15 mouse cellular contexts compared by ENCODE assay signal in genomic region chr1:51893521-51894355, GRCm38 (mm10). TPM values are rescaled to one million over a fixed set of nuclear protein-coding genes. Genes with fewer than 3 reads are reported as not detected.
A peak's percentile ranks its signal among the peaks of the same experiment; 100 is the strongest.
DNase-seq lines count a peak whose midpoint lies in the region; ATAC-seq and TF ChIP-seq lines count a peak whose summit lies in the region.
"Had no signal": no experiment of that assay in that cellular context is flagged by ENCODE, and none has a peak within 500 bp of the region (broad histone marks: within the 10 kb centered on the region; RNA-seq: fewer than 3 reads in every experiment).

No protein-coding gene starts in this region.

- H3K4me2 ChIP-seq in lung, embryonic 15.5 days = peak overlapping the region; percentile 26
- H3K4me2 ChIP-seq in midbrain, embryonic 11.5 days = no peak overlapping the region
- H3K4me2 ChIP-seq: liver, embryonic 13.5 days; neural tube, embryonic 12.5 days had no signal

- 26% methylated on average over 16 of the region's 16 CpGs for WGBS in kidney, adult 2 months
- WGBS in lung, embryonic 15.5 days = 32% methylated on average over 16 of the region's 16 CpGs
- 88% methylated on average over 16 of the region's 16 CpGs for WGBS in midbrain, embryonic 11.5 days

- H3K4me3 ChIP-seq in gastrocnemius, adult 2 months = peak overlapping the region; percentile 36
- peak overlapping the region; percentile 38 for H3K4me3 ChIP-seq in brown adipose tissue, adult 24 weeks (ENCODE audit: insufficient read depth, low read depth, low read length)
- no peak overlapping the region for H3K4me3 ChIP-seq in kidney, adult 2 months (ENCODE audit: insufficient read depth, low read depth, low read length)
- no peak overlapping the region for H3K4me3 ChIP-seq in lung, embryonic 15.5 days
- no peak overlapping the region for H3K4me3 ChIP-seq in midbrain, embryonic 11.5 days (ENCODE audit: low read depth, low read length)
- H3K4me3 ChIP-seq: erythroblast, embryonic 14.5 days; liver, embryonic 13.5 days; neural tube, embryonic 12.5 days had no signal

- TF ChIP-seq POLR2A in kidney, adult 2 months (IDR thresholded peaks at IDR 0.05; ENCODE audit: low read depth, low read length) = no peak

- no peak for ATAC-seq in lung, embryonic 15.5 days (ENCODE audit: borderline replicate concordance, extremely low read depth, low FRiP score, low TSS enrichment)
- no peak for ATAC-seq in midbrain, embryonic 11.5 days (ENCODE audit: low FRiP score)
- ATAC-seq: hindbrain, postnatal 0 days had no signal

- H3K4me1 ChIP-seq in brown adipose tissue, adult 24 weeks (ENCODE audit: control insufficient read depth, insufficient read depth, insufficient read length, low read length) = peaks cover 21% of the 10 kb centered on the region; the same call in 1 of the 2 replicates
- peaks cover 7% of the 10 kb centered on the region; the same call in 1 of the 2 replicates for H3K4me1 ChIP-seq in kidney, adult 2 months (ENCODE audit: control insufficient read depth, insufficient read depth, low read length)
- H3K4me1 ChIP-seq in lung, embryonic 15.5 days = peaks cover 79% of the 10 kb centered on the region
- peaks cover 10% of the 10 kb centered on the region for H3K4me1 ChIP-seq in midbrain, embryonic 11.5 days (ENCODE audit: control insufficient read depth, insufficient read depth, low read length)

- H3K36me3 ChIP-seq in kidney, adult 2 months (ENCODE audit: control insufficient read depth, insufficient read depth, low read length) = no peaks in the 10 kb centered on the region
- H3K36me3 ChIP-seq in lung, embryonic 15.5 days = no peaks in the 10 kb centered on the region
- H3K36me3 ChIP-seq in midbrain, embryonic 11.5 days (ENCODE audit: control insufficient read depth, insufficient read depth, low read length) = no peaks in the 10 kb centered on the region
- H3K36me3 ChIP-seq: liver, embryonic 13.5 days; neural tube, embryonic 12.5 days had no signal

- no peak for TF ChIP-seq CTCF in gastrocnemius, adult 2 months (IDR thresholded peaks at IDR 0.05)
- no peak for TF ChIP-seq CTCF in kidney, adult 2 months (conservative IDR thresholded peaks at IDR 0.05; ENCODE audit: insufficient read depth, insufficient read length, low read depth, low read length)

- no peaks in the 10 kb centered on the region for H3K9me3 ChIP-seq in lung, embryonic 15.5 days
- H3K9me3 ChIP-seq in midbrain, embryonic 11.5 days (ENCODE audit: control insufficient read depth, low read length) = no peaks in the 10 kb centered on the region
- H3K9me3 ChIP-seq: liver, embryonic 13.5 days; neural tube, embryonic 12.5 days had no signal

- H3K9ac ChIP-seq in lung, embryonic 15.5 days = 0 out of 2 replicates have a peak overlapping the region, but pooled peaks have one; percentile 3
- no peak overlapping the region for H3K9ac ChIP-seq in midbrain, embryonic 11.5 days (ENCODE audit: low read length)
- H3K9ac ChIP-seq: liver, embryonic 13.5 days; neural tube, embryonic 12.5 days had no signal

- no peak for DNase-seq in gastrocnemius, adult 2 months
- no peak for DNase-seq in gastrocnemius, postnatal 36 days
- DNase-seq in kidney, adult 2 months = peak; percentile 71
- DNase-seq in right cerebral cortex, postnatal 10 days (ENCODE audit: low spot score in 2 of 2) = no peak
- DNase-seq in right cerebral cortex, postnatal 36 days (ENCODE audit: low spot score in 2 of 2) = no peak
- no peak for DNase-seq in midbrain, embryonic 11.5 days (ENCODE audit: low spot score, missing footprints)
- DNase-seq: adrenal gland, postnatal 25 days; liver, embryonic 13.5 days; midbrain, embryonic 14.5 days; right cerebral cortex, postnatal 25 days had no signal

- peak overlapping the region; percentile 66 for H3K27ac ChIP-seq in gastrocnemius, adult 2 months
- peak overlapping the region; percentile 88 for H3K27ac ChIP-seq in brown adipose tissue, adult 24 weeks (replicated peaks; ENCODE audit: low read depth, low read length)
- no peak overlapping the region for H3K27ac ChIP-seq in kidney, adult 2 months (ENCODE audit: insufficient read depth, low read depth, low read length)
- H3K27ac ChIP-seq in lung, embryonic 15.5 days = peak overlapping the region; percentile 46
- no peak overlapping the region for H3K27ac ChIP-seq in midbrain, embryonic 11.5 days (ENCODE audit: low read depth, low read length)
- H3K27ac ChIP-seq: hindbrain, postnatal 0 days; liver, embryonic 13.5 days; neural tube, embryonic 12.5 days had no signal

- intact Hi-C loops in gastrocnemius, adult 2 months (cut with DNase I) = no loop called here
- intact Hi-C loops in gastrocnemius, postnatal 36 days (cut with DNase I) = no loop called here

- no peaks in the 10 kb centered on the region for H3K27me3 ChIP-seq in kidney, adult 2 months (replicated peaks; ENCODE audit: control insufficient read depth, insufficient read depth, low read length)
- H3K27me3 ChIP-seq in lung, embryonic 15.5 days = no peaks in the 10 kb centered on the region
- H3K27me3 ChIP-seq in midbrain, embryonic 11.5 days (ENCODE audit: control insufficient read depth, insufficient read depth, low read length) = no peaks in the 10 kb centered on the region
- H3K27me3 ChIP-seq: liver, embryonic 13.5 days; neural tube, embryonic 12.5 days had no signal

RNA-seq across cellular contexts. Expression of gene Myo1b, which starts 22.1 kb away (rescaled TPM):
- total RNA-seq in gastrocnemius, adult 2 months (2021) = 10 to 100 TPM in 1 of 2 experiments, 1 to 10 TPM in 1; 8.8 to 13.1 TPM
- 10 to 100 TPM in 1 of 2 experiments, 1 to 10 TPM in 1; 8.9 to 13.0 TPM for total RNA-seq in gastrocnemius, postnatal 36 days (2021)
- polyA plus RNA-seq in brown adipose tissue, adult 24 weeks (2012; ENCODE audit: insufficient read depth, insufficient read length, missing spikeins) = 4.4 and 9.1 TPM in 2 replicates
- 5.8 and 5.9 TPM in 2 replicates for polyA plus RNA-seq in kidney, adult 2 months (2012; rRNA removed)
- polyA plus RNA-seq in lung, embryonic 15.5 days (2015; fragmentation: Nextera tagmentation; extraction: Ambion mirVana) = 87.0 and 89.4 TPM in 2 replicates
- polyA plus RNA-seq in midbrain, embryonic 11.5 days (2014; fragmentation: Nextera tagmentation; extraction: Ambion mirVana) = 104 and 105 TPM in 2 replicates
- polyA plus RNA-seq: erythroblast, embryonic 14.5 days had no signal

Comparison
In these comparisons a context has a peak if more than half of its experiments do, and no peak if none do; other contexts are left out.
1. H3K27ac ChIP-seq: peak in gastrocnemius, adult 2 months (single experiment), brown adipose tissue, adult 24 weeks (single experiment) and lung, embryonic 15.5 days (single experiment); none in kidney, adult 2 months (single experiment) and midbrain, embryonic 11.5 days (single experiment).
2. H3K4me3 ChIP-seq: peak in gastrocnemius, adult 2 months (single experiment) and brown adipose tissue, adult 24 weeks (single experiment); none in kidney, adult 2 months (single experiment), lung, embryonic 15.5 days (single experiment) and midbrain, embryonic 11.5 days (single experiment).